Mouse (Mus musculus) kidney, embryonic 15.5 days (tissue): ENCODE data around the gene P4ha1. TPM values are rescaled to one million over a fixed set of nuclear protein-coding genes. Genes with fewer than 3 reads are reported as not detected.
"Not testable (repeated sequence)": the region's sequence is repeated elsewhere in the genome, so short reads cannot be mapped to it uniquely, and the experiment has no call there.

ENCODE experiments used
- ATAC-seq: fragments of 200-750 bp; cut with Nextera tagmentation; replicated peaks from 2 replicates; pipeline ENCODE4 v1.8.0; 2017; ENCODE audit warnings: moderate TSS enrichment; ENCODE audit not compliant: low FRiP score
- H3K27ac ChIP-seq: fragments of 300-500 bp; sonication (generic); 2 replicates; pipeline ENCODE4 v1.5.1; 2015; ENCODE audit warnings: mild to moderate bottlenecking, inconsistent platforms
- H3K27me3 ChIP-seq: fragments of 300-500 bp; sonication (generic); 2 replicates; pipeline ENCODE4 v1.6.1; 2015; ENCODE audit warnings: inconsistent platforms
- H3K36me3 ChIP-seq: fragments of 300-500 bp; sonication (generic); 2 replicates; pipeline ENCODE4 v1.6.1; 2015; ENCODE audit warnings: inconsistent platforms
- H3K4me1 ChIP-seq: fragments of 300-500 bp; sonication (generic); 2 replicates; pipeline ENCODE4 v1.6.1; 2015; ENCODE audit warnings: inconsistent platforms
- H3K4me2 ChIP-seq: fragments of 300-500 bp; sonication (generic); 2 replicates; pipeline ENCODE4 v1.6.1; 2015; ENCODE audit warnings: moderate library complexity, mild to moderate bottlenecking, inconsistent platforms
- H3K4me3 ChIP-seq: fragments of 300-500 bp; sonication (generic); replicated peaks from 2 replicates; pipeline ENCODE4 v1.5.1; 2015; ENCODE audit warnings: mild to moderate bottlenecking, inconsistent platforms
- H3K9ac ChIP-seq: fragments of 300-500 bp; sonication (generic); 2 replicates; pipeline ENCODE4 v1.6.1; 2015; ENCODE audit warnings: mild to moderate bottlenecking, inconsistent platforms
- H3K9me3 ChIP-seq: fragments of 300-500 bp; sonication (generic); replicated peaks from 2 replicates; pipeline ENCODE4 v1.6.1; 2016; ENCODE audit warnings: inconsistent platforms
- WGBS: fragments of 180-500 bp; shearing (Covaris S2); methylation state at CpG from one replicate; pipeline ENCODE4 v1.1.7; 2015; ENCODE audit warnings: mixed read lengths; 5-methylcytosine and 5-hydroxymethylcytosine counted together
- polyA plus RNA-seq: library from polyadenylated mRNA; unstranded; fragments of >200 nt; fragmentation: Nextera tagmentation; extraction: Ambion mirVana; gene quantifications from 2 replicates; pipeline ENCODE4 v1.2.1, GENCODE M21; 2015

Gene P4ha1
- polyA plus RNA-seq, 1 experiment from 2014 or later, result 68.4 TPM

GRCm38 (mm10) chr10:59292558-59292957 is 30.5 kb upstream of the P4ha1 start:
- H3K27me3 ChIP-seq, result 0 out of 2 replicates have a peak, but pooled peaks cover 2% of the 10 kb centered on the region
- no peaks in the 10 kb centered on the region for H3K36me3 ChIP-seq
- peak; percentile 55 for ATAC-seq
- WGBS, result 28% methylated on average over 4 of the region's 4 CpGs
- H3K9me3 ChIP-seq, result no peaks in the 10 kb centered on the region
- H3K27ac ChIP-seq, result no peak overlapping the region
- H3K4me1 ChIP-seq, result no peaks in the 10 kb centered on the region
- no peak overlapping the region for H3K4me2 ChIP-seq
- H3K4me3 ChIP-seq, result no peak overlapping the region
- H3K9ac ChIP-seq, result no peak overlapping the region

- 62% methylated on average over 8 of the region's 8 CpGs for WGBS
- ATAC-seq, result no peak
- H3K36me3 ChIP-seq, result no peaks in the 10 kb centered on the region
These were observed 27.8 kb upstream of the P4ha1 start for GRCm38 (mm10) chr10:59295241-59295811.

GRCm38 (mm10) chr10:59296261-59296660 is 26.8 kb upstream of the P4ha1 start:
- 30% methylated on average over 5 of the region's 5 CpGs for WGBS

More at GRCm38 (mm10) chr10:59295241-59295811, 27.8 kb upstream of the P4ha1 start:
- H3K27me3 ChIP-seq, result 0 out of 2 replicates have a peak, but pooled peaks cover 2% of the 10 kb centered on the region
- no peaks in the 10 kb centered on the region for H3K9me3 ChIP-seq
- H3K27ac ChIP-seq, result no peak overlapping the region
- no peak overlapping the region for H3K4me3 ChIP-seq
- H3K4me2 ChIP-seq, result no peak overlapping the region
- no peaks in the 10 kb centered on the region for H3K4me1 ChIP-seq
- H3K9ac ChIP-seq, result no peak overlapping the region

GRCm38 (mm10) chr10:59302671-59303070 is 20.4 kb upstream of the P4ha1 start:
- ATAC-seq, H3K9me3 ChIP-seq, H3K4me2 ChIP-seq, H3K9ac ChIP-seq, H3K4me1 ChIP-seq, H3K4me3 ChIP-seq, H3K27ac ChIP-seq, H3K36me3 ChIP-seq, H3K27me3 ChIP-seq: not testable (repeated sequence)
- whole genome bisulfite sequencing, result 91% methylated on average over 12 of the region's 12 CpGs

More at GRCm38 (mm10) chr10:59296261-59296660, 26.8 kb upstream of the P4ha1 start:
- Histone ChIP-seq H3K27me3 (0 out of 2 replicates have a peak, but pooled peaks cover under 1% of the 10 kb centered on the region), H3K27ac (no peak overlapping the region), H3K4me3 (no peak overlapping the region), H3K4me2 (no peak overlapping the region), H3K4me1 (no peaks in the 10 kb centered on the region), H3K9me3 (no peaks in the 10 kb centered on the region), H3K36me3 (no peaks in the 10 kb centered on the region), H3K9ac (no peak overlapping the region)
- ATAC-seq, result 0 out of 2 replicates have a peak, but pooled peaks have one; percentile 33

GRCm38 (mm10) chr10:59308993-59309715 is 13.9 kb upstream of the P4ha1 start:
- H3K36me3 ChIP-seq, result no peaks in the 10 kb centered on the region
- no peaks in the 10 kb centered on the region for H3K9me3 ChIP-seq
- 51% methylated on average over 3 of the region's 3 CpGs for WGBS
- no peak overlapping the region for H3K9ac ChIP-seq
- no peak overlapping the region; the same call in 1 of the 2 replicates for H3K27ac ChIP-seq
- ATAC-seq, result no peak
- H3K4me3 ChIP-seq, result no peak overlapping the region
- no peak overlapping the region for H3K4me2 ChIP-seq
- H3K27me3 ChIP-seq, result no peaks in the 10 kb centered on the region
- peaks cover 21% of the 10 kb centered on the region for H3K4me1 ChIP-seq

GRCm38 (mm10) chr10:59310124-59310523 is 13.0 kb upstream of the P4ha1 start:
- Histone ChIP-seq H3K4me1 (peaks cover 21% of the 10 kb centered on the region), H3K4me3 (no peak overlapping the region), H3K27me3 (no peaks in the 10 kb centered on the region), H3K36me3 (no peaks in the 10 kb centered on the region), H3K9me3 (no peaks in the 10 kb centered on the region), H3K27ac (peak overlapping the region; percentile 74), H3K9ac (no peak overlapping the region), H3K4me2 (no peak overlapping the region)
- no peak for ATAC-seq
- WGBS, result 46% methylated on average over 2 of the region's 2 CpGs

- Histone ChIP-seq H3K27me3 (no peaks in the 10 kb centered on the region), H3K9me3 (no peaks in the 10 kb centered on the region), H3K4me3 (no peak overlapping the region), H3K9ac (no peak overlapping the region), H3K4me1 (peaks cover 21% of the 10 kb centered on the region), H3K36me3 (no peaks in the 10 kb centered on the region), H3K4me2 (no peak overlapping the region), H3K27ac (peak overlapping the region; percentile 74)
- WGBS, result 46% methylated on average over 6 of the region's 6 CpGs
- peak; percentile 71; the same call in 1 of the 2 replicates for ATAC-seq
These were observed 12.2 kb upstream of the P4ha1 start for GRCm38 (mm10) chr10:59310691-59311457.

GRCm38 (mm10) chr10:59311881-59312280 is 11.2 kb upstream of the P4ha1 start:
- H3K27me3 ChIP-seq, result no peaks in the 10 kb centered on the region
- H3K4me1 ChIP-seq, result peaks cover 21% of the 10 kb centered on the region
- no peak overlapping the region for H3K4me2 ChIP-seq
- WGBS, result 85% methylated on average over 5 of the region's 5 CpGs
- no peak overlapping the region for H3K9ac ChIP-seq
- no peak overlapping the region for H3K4me3 ChIP-seq
- no peak overlapping the region for H3K27ac ChIP-seq
- H3K9me3 ChIP-seq, result no peaks in the 10 kb centered on the region
- H3K36me3 ChIP-seq, result no peaks in the 10 kb centered on the region
- ATAC-seq, result no peak

GRCm38 (mm10) chr10:59321112-59321511 is 2.0 kb upstream of the P4ha1 start:
- Histone ChIP-seq H3K4me3 (no peak overlapping the region), H3K36me3 (no peaks in the 10 kb centered on the region), H3K4me1 (peaks cover 13% of the 10 kb centered on the region), H3K4me2 (no peak overlapping the region), H3K9ac (no peak overlapping the region), H3K27ac (no peak overlapping the region), H3K9me3 (no peaks in the 10 kb centered on the region), H3K27me3 (no peaks in the 10 kb centered on the region)
- ATAC-seq, result no peak
- 81% methylated on average over 3 of the region's 3 CpGs for WGBS

GRCm38 (mm10) chr10:59322271-59322670 is 825 bp upstream of the P4ha1 start:
- Histone ChIP-seq H3K4me2 (peak overlapping the region; percentile 86; the same call in 1 of the 2 replicates), H3K9me3 (no peaks in the 10 kb centered on the region), H3K36me3 (no peaks in the 10 kb centered on the region), H3K9ac (no peak overlapping the region), H3K4me1 (peaks cover 18% of the 10 kb centered on the region), H3K27ac (peak overlapping the region; percentile 84), H3K27me3 (no peaks in the 10 kb centered on the region), H3K4me3 (no peak overlapping the region)
- ATAC-seq, result no peak
- WGBS, result 64% methylated on average over 4 of the region's 4 CpGs

GRCm38 (mm10) chr10:59323488-59324161 is 529 bp downstream of the P4ha1 start:
- Histone ChIP-seq H3K9ac (peak overlapping the region; percentile 80), H3K27me3 (no peaks in the 10 kb centered on the region), H3K27ac (peak overlapping the region; percentile 97), H3K9me3 (no peaks in the 10 kb centered on the region), H3K4me2 (peak overlapping the region; percentile 86), H3K36me3 (no peaks in the 10 kb centered on the region), H3K4me1 (peaks cover 24% of the 10 kb centered on the region), H3K4me3 (peak overlapping the region; percentile 76)
- peak; percentile 80 for ATAC-seq
- 1% methylated on average over 47 of the region's 49 CpGs for WGBS
